Mouse (Mus musculus): ENCODE measurements around the gene Larp6. TPM values are rescaled to one million over a fixed set of nuclear protein-coding genes. Genes with fewer than 3 reads are reported as not detected.

Gene Larp6
- total and polyA plus RNA-seq, 2 experiments from 2014 or later = 23.8 to 34.4 TPM

GRCm38 (mm10) chr9:60713616-60714015, 827 bp downstream of the Larp6 start:
- WGBS = 50% methylated on average over 4 of the region's 4 CpGs
- Histone ChIP-seq H3K4me1 (ENCODE audit: insufficient read depth) (peaks cover 12% of the 10 kb centered on the region; the same call in 1 of the 2 replicates), H3K4me3 (ENCODE audit: low read depth, low read length) (peak overlapping the region; percentile 59), H3K4me2 (ENCODE audit: low read depth) (peak overlapping the region; percentile 92), H3K36me3 (ENCODE audit: insufficient read depth) (no peaks in the 10 kb centered on the region), H3K27me3 (ENCODE audit: insufficient read depth, low read length) (no peaks in the 10 kb centered on the region), H3K27ac (ENCODE audit: low read depth, low read length) (peak overlapping the region; percentile 73), H3K9me3 (ENCODE audit: low read length) (no peaks in the 10 kb centered on the region), H3K9ac (peak overlapping the region; percentile 94)
- ATAC-seq (no peak), DNase-seq (no peak)
- TF ChIP-seq CTCF (IDR thresholded peaks at IDR 0.05; ENCODE audit: low read depth) = no peak

DNA sequence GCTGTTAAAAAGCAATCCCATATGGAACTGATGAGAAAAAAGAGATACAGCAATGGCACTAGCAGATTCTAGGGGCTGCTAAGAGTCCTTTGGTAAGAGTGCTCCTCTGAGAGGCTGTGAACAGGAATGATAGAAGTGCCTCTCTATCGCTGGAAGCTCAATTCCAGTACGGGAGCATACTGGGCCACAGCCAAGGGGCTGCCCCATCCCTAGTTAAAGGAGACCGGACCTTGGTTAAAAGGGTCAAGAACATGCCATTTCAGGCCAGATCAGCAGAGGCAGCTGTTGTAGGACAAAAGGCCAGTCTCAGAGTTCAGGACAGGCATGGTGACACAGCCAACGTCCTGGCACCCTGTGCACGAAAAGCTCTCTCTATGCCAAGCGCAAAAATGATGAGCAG, 1.4 kb downstream of the Larp6 start:
- peak overlapping the region; percentile 92 for H3K4me2 ChIP-seq (ENCODE audit: low read depth)
- peaks cover 12% of the 10 kb centered on the region; the same call in 1 of the 2 replicates for H3K4me1 ChIP-seq (ENCODE audit: insufficient read depth)
- no peak for ATAC-seq
- H3K9ac ChIP-seq = peak overlapping the region; percentile 94
- H3K9me3 ChIP-seq (ENCODE audit: low read length) = no peaks in the 10 kb centered on the region
- peak overlapping the region; percentile 59; the same call in 1 of the 2 replicates for H3K4me3 ChIP-seq (ENCODE audit: low read depth, low read length)
- no peak for TF ChIP-seq CTCF (IDR thresholded peaks at IDR 0.05; ENCODE audit: low read depth)
- H3K27ac ChIP-seq (ENCODE audit: low read depth, low read length) = no peak overlapping the region
- no peaks in the 10 kb centered on the region for H3K36me3 ChIP-seq (ENCODE audit: insufficient read depth)
- 69% methylated on average over 6 of the region's 6 CpGs for WGBS
- no peaks in the 10 kb centered on the region for H3K27me3 ChIP-seq (ENCODE audit: insufficient read depth, low read length)
- DNase-seq = no peak

- TF ChIP-seq CTCF (IDR thresholded peaks at IDR 0.05; ENCODE audit: low read depth) = no peak
- H3K4me2 ChIP-seq (ENCODE audit: low read depth) = no peak overlapping the region
- no peaks in the 10 kb centered on the region for H3K36me3 ChIP-seq (ENCODE audit: insufficient read depth)
- no peak overlapping the region for H3K27ac ChIP-seq (ENCODE audit: low read depth, low read length)
- H3K4me1 ChIP-seq (ENCODE audit: insufficient read depth) = peaks cover 12% of the 10 kb centered on the region; the same call in 1 of the 2 replicates
- H3K4me3 ChIP-seq (ENCODE audit: low read depth, low read length) = no peak overlapping the region
- ATAC-seq (no peak), DNase-seq (no peak)
- no peaks in the 10 kb centered on the region for H3K27me3 ChIP-seq (ENCODE audit: insufficient read depth, low read length)
- H3K9ac ChIP-seq = no peak overlapping the region
- WGBS = 89% methylated on average over 4 of the region's 4 CpGs
- H3K9me3 ChIP-seq (ENCODE audit: low read length) = no peaks in the 10 kb centered on the region
Observed at GRCm38 (mm10) chr9:60715271-60715670, 2.5 kb downstream of the Larp6 start.

GRCm38 (mm10) chr9:60715828-60716227, 3.0 kb downstream of the Larp6 start:
- no peaks in the 10 kb centered on the region for H3K27me3 ChIP-seq (ENCODE audit: insufficient read depth, low read length)
- 51% methylated on average over 5 of the region's 5 CpGs for WGBS
- no peak overlapping the region for H3K27ac ChIP-seq (ENCODE audit: low read depth, low read length)
- no peak for DNase-seq
- peak; percentile 46 for TF ChIP-seq CTCF (IDR thresholded peaks at IDR 0.05; ENCODE audit: low read depth)
- no peaks in the 10 kb centered on the region for H3K36me3 ChIP-seq (ENCODE audit: insufficient read depth)
- H3K4me2 ChIP-seq (ENCODE audit: low read depth) = no peak overlapping the region
- no peak for ATAC-seq
- peaks cover 12% of the 10 kb centered on the region; the same call in 1 of the 2 replicates for H3K4me1 ChIP-seq (ENCODE audit: insufficient read depth)
- H3K9ac ChIP-seq = no peak overlapping the region
- no peak overlapping the region for H3K4me3 ChIP-seq (ENCODE audit: low read depth, low read length)
- H3K9me3 ChIP-seq (ENCODE audit: low read length) = no peaks in the 10 kb centered on the region

GRCm38 (mm10) chr9:60718284-60718683, 5.5 kb downstream of the Larp6 start:
- 59% methylated on average over 3 of the region's 3 CpGs for WGBS
- TF ChIP-seq CTCF (IDR thresholded peaks at IDR 0.05; ENCODE audit: low read depth) = peak; percentile 78
- H3K36me3 ChIP-seq (ENCODE audit: insufficient read depth) = no peaks in the 10 kb centered on the region

GRCm38 (mm10) chr9:60719687-60720086, 6.9 kb downstream of the Larp6 start:
- 79% methylated on average over 3 of the region's 3 CpGs for WGBS
- Histone ChIP-seq H3K27ac (ENCODE audit: low read depth, low read length) (no peak overlapping the region), H3K4me3 (ENCODE audit: low read depth, low read length) (no peak overlapping the region), H3K27me3 (ENCODE audit: insufficient read depth, low read length) (no peaks in the 10 kb centered on the region), H3K4me1 (ENCODE audit: insufficient read depth) (no peaks in the 10 kb centered on the region; the same call in 1 of the 2 replicates), H3K9me3 (ENCODE audit: low read length) (no peaks in the 10 kb centered on the region), H3K9ac (no peak overlapping the region), H3K4me2 (ENCODE audit: low read depth) (no peak overlapping the region), H3K36me3 (ENCODE audit: insufficient read depth) (peaks cover 2% of the 10 kb centered on the region; the same call in 1 of the 2 replicates)
- ATAC-seq (no peak), DNase-seq (no peak)
- TF ChIP-seq CTCF (IDR thresholded peaks at IDR 0.05; ENCODE audit: low read depth) = no peak

More at GRCm38 (mm10) chr9:60718284-60718683, 5.5 kb downstream of the Larp6 start:
- no peak overlapping the region for H3K9ac ChIP-seq
- no peaks in the 10 kb centered on the region for H3K27me3 ChIP-seq (ENCODE audit: insufficient read depth, low read length)
- no peak overlapping the region for H3K27ac ChIP-seq (ENCODE audit: low read depth, low read length)
- ATAC-seq (no peak), DNase-seq (peak; percentile 58)
- no peak overlapping the region for H3K4me3 ChIP-seq (ENCODE audit: low read depth, low read length)
- no peaks in the 10 kb centered on the region for H3K9me3 ChIP-seq (ENCODE audit: low read length)
- H3K4me1 ChIP-seq (ENCODE audit: insufficient read depth) = peaks cover 12% of the 10 kb centered on the region; the same call in 1 of the 2 replicates
- no peak overlapping the region for H3K4me2 ChIP-seq (ENCODE audit: low read depth)

- Histone ChIP-seq H3K36me3 (ENCODE audit: insufficient read depth) (peaks cover 5% of the 10 kb centered on the region; the same call in 1 of the 2 replicates), H3K27ac (ENCODE audit: low read depth, low read length) (no peak overlapping the region), H3K27me3 (ENCODE audit: insufficient read depth, low read length) (no peaks in the 10 kb centered on the region), H3K4me1 (ENCODE audit: insufficient read depth) (no peaks in the 10 kb centered on the region), H3K4me2 (ENCODE audit: low read depth) (no peak overlapping the region), H3K9ac (no peak overlapping the region), H3K9me3 (ENCODE audit: low read length) (no peaks in the 10 kb centered on the region), H3K4me3 (ENCODE audit: low read depth, low read length) (no peak overlapping the region)
- WGBS = 87% methylated on average over 7 of the region's 7 CpGs
- ATAC-seq = no peak
- DNase-seq = no peak
- no peak for TF ChIP-seq CTCF (IDR thresholded peaks at IDR 0.05; ENCODE audit: low read depth)
Observed at GRCm38 (mm10) chr9:60724968-60725367, 12.2 kb downstream of the Larp6 start.

All from forebrain, postnatal 0 days (tissue).